Mouse (Mus musculus) heart, postnatal 0 days (tissue): ENCODE results near the gene Qars.

Source experiments
- CTCF ChIP-seq: IDR thresholded peaks from 2 replicates; pipeline ENCODE4 v1.5.1; 2016; ENCODE audit warnings: antibody characterized with exemption, control low read depth, low read depth
- EP300 ChIP-seq: IDR thresholded peaks from 2 replicates; pipeline ENCODE4 v1.6.1; 2016; ENCODE audit warnings: antibody characterized with exemption, low read depth

- no peak for TF ChIP-seq CTCF
- no peak for TF ChIP-seq EP300
These were observed 22.1 kb upstream of the Qars start for GRCm38 (mm10) chr9:108485301-108485875.
